Mouse (Mus musculus) megakaryocyte, embryonic 14.5 days (primary cell): Measurements from ENCODE around the gene Aqp1.

Source experiments
- FLI1 ChIP-seq: IDR thresholded peaks from 2 replicates; pipeline ENCODE4 v1.6.1; 2012; ENCODE audit warnings: low read length, inconsistent platforms, mixed read lengths
- GATA1 ChIP-seq: IDR thresholded peaks from 3 replicates; pipeline ENCODE4 v1.6.1; 2012; ENCODE audit warnings: mixed read lengths, low read length, inconsistent platforms, borderline replicate concordance

- TF ChIP-seq GATA1 (no peak), FLI1 (no peak)
Observed at GRCm38 (mm10) chr6:55332100-55332772, 4.0 kb upstream of the Aqp1 start.
